Mouse (Mus musculus): ENCODE results near the gene Srp54b. TPM values are rescaled to one million over a fixed set of nuclear protein-coding genes. Genes with fewer than 3 reads are reported as not detected.
"Not testable (repeated sequence)": the region's sequence is repeated elsewhere in the genome, so short reads cannot be mapped to it uniquely, and the experiment has no call there.

Gene Srp54b
- 67.5 and 67.9 TPM in 2 replicates for polyA plus RNA-seq (2015; fragmentation: Nextera tagmentation; extraction: Ambion mirVana)

- H3K4me3 ChIP-seq (ENCODE audit: low read depth, low read length); H3K36me3 ChIP-seq (ENCODE audit: control insufficient read depth, insufficient read depth, low read length); H3K4me1 ChIP-seq (ENCODE audit: control insufficient read depth, insufficient read depth, low read length); H3K27me3 ChIP-seq (ENCODE audit: control insufficient read depth, insufficient read depth, low read depth, low read length); H3K4me2 ChIP-seq (ENCODE audit: low read length); H3K27ac ChIP-seq (ENCODE audit: low read length); H3K9ac ChIP-seq (ENCODE audit: low read depth, low read length); H3K9me3 ChIP-seq (replicated peaks; ENCODE audit: control insufficient read depth, low read length, poor library complexity, severe bottlenecking): not testable (repeated sequence)
- no CpG with 5 or more reads among the region's 57 CpGs for WGBS
- peak; percentile 99 for ATAC-seq
These were observed at the start of gene Srp54b for GRCm38 (mm10) chr12:55154559-55155448. Gene Srp54b (plus strand): TSS chr12:55155104.

DNA sequence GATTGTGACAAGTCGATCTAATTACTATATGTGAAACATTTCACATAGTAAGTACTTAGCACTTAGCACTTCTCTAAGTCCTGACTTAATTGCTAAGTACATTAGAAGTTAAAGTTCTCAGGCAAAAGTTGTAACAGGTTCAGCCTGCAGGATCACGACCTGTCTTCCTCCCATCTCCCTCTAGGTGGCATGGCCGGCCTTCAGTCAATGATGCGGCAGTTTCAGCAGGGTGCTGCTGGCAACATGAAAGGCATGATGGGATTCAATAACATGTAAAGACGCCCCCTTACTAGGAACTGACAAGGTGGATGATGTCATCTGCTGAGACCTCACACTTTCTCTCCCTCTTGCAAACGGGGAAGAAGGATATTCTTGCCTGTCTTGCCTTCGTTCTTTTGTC, 42.3 kb upstream of the Srp54b start:
- H3K36me3 ChIP-seq (ENCODE audit: control insufficient read depth, insufficient read depth, low read length); H3K9me3 ChIP-seq (replicated peaks; ENCODE audit: control insufficient read depth, low read length, poor library complexity, severe bottlenecking); H3K4me1 ChIP-seq (ENCODE audit: control insufficient read depth, insufficient read depth, low read length); H3K4me2 ChIP-seq (ENCODE audit: low read length); H3K27ac ChIP-seq (ENCODE audit: low read length); H3K27me3 ChIP-seq (ENCODE audit: control insufficient read depth, insufficient read depth, low read depth, low read length); ATAC-seq; H3K9ac ChIP-seq (ENCODE audit: low read depth, low read length); H3K4me3 ChIP-seq (ENCODE audit: low read depth, low read length): not testable (repeated sequence)
- WGBS, result no CpG with 5 or more reads among the region's 7 CpGs

GRCm38 (mm10) chr12:55124242-55124641, 30.7 kb upstream of the Srp54b start, which contains the start of gene Fam177a:
Gene Fam177a (plus strand): TSS chr12:55124469.
- not testable (repeated sequence) for H3K27ac ChIP-seq (ENCODE audit: low read length); H3K9ac ChIP-seq (ENCODE audit: low read depth, low read length); H3K4me3 ChIP-seq (ENCODE audit: low read depth, low read length); H3K4me2 ChIP-seq (ENCODE audit: low read length); H3K9me3 ChIP-seq (replicated peaks; ENCODE audit: control insufficient read depth, low read length, poor library complexity, severe bottlenecking); H3K36me3 ChIP-seq (ENCODE audit: control insufficient read depth, insufficient read depth, low read length); H3K4me1 ChIP-seq (ENCODE audit: control insufficient read depth, insufficient read depth, low read length); H3K27me3 ChIP-seq (ENCODE audit: control insufficient read depth, insufficient read depth, low read depth, low read length)
- ATAC-seq, result peak; percentile 98
- WGBS, result no CpG with 5 or more reads among the region's 40 CpGs

- not testable (repeated sequence) for H3K4me1 ChIP-seq (ENCODE audit: control insufficient read depth, insufficient read depth, low read length); H3K4me3 ChIP-seq (ENCODE audit: low read depth, low read length); H3K9me3 ChIP-seq (replicated peaks; ENCODE audit: control insufficient read depth, low read length, poor library complexity, severe bottlenecking); H3K36me3 ChIP-seq (ENCODE audit: control insufficient read depth, insufficient read depth, low read length); H3K9ac ChIP-seq (ENCODE audit: low read depth, low read length); H3K27me3 ChIP-seq (ENCODE audit: control insufficient read depth, insufficient read depth, low read depth, low read length); H3K27ac ChIP-seq (ENCODE audit: low read length); H3K4me2 ChIP-seq (ENCODE audit: low read length)
- WGBS, result no CpG with 5 or more reads among the region's 18 CpGs
- peak; percentile 73 for ATAC-seq
These were observed 30.2 kb upstream of the Srp54b start for GRCm38 (mm10) chr12:55124731-55125130.

DNA sequence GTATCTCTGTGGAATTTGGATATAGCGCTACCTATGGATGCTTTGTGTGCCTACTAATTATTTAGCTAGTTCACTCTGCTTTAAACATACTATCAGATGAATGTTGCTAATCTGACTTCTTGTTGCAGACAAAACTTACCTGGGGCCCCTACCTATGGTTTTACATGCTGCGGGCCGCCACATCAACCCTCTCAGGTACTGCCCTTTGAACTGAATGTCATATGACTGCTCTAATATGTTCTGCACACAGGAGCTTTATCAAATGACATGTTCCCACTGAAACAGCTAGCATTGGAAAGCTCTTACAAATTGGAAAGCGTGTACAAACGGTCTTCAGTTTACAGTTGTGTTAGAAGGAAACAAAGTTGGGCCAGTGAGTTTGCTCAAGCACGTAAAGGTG, 19.4 kb upstream of the Srp54b start:
- H3K9me3 ChIP-seq (replicated peaks; ENCODE audit: control insufficient read depth, low read length, poor library complexity, severe bottlenecking); H3K4me2 ChIP-seq (ENCODE audit: low read length); H3K4me1 ChIP-seq (ENCODE audit: control insufficient read depth, insufficient read depth, low read length); H3K27me3 ChIP-seq (ENCODE audit: control insufficient read depth, insufficient read depth, low read depth, low read length); H3K27ac ChIP-seq (ENCODE audit: low read length); ATAC-seq; H3K4me3 ChIP-seq (ENCODE audit: low read depth, low read length); H3K9ac ChIP-seq (ENCODE audit: low read depth, low read length); H3K36me3 ChIP-seq (ENCODE audit: control insufficient read depth, insufficient read depth, low read length): not testable (repeated sequence)
- WGBS, result no CpG with 5 or more reads among the region's 6 CpGs

- H3K27me3 ChIP-seq (ENCODE audit: control insufficient read depth, insufficient read depth, low read depth, low read length); H3K9ac ChIP-seq (ENCODE audit: low read depth, low read length); H3K9me3 ChIP-seq (replicated peaks; ENCODE audit: control insufficient read depth, low read length, poor library complexity, severe bottlenecking); H3K4me3 ChIP-seq (ENCODE audit: low read depth, low read length); ATAC-seq; H3K4me2 ChIP-seq (ENCODE audit: low read length); H3K36me3 ChIP-seq (ENCODE audit: control insufficient read depth, insufficient read depth, low read length); H3K27ac ChIP-seq (ENCODE audit: low read length); H3K4me1 ChIP-seq (ENCODE audit: control insufficient read depth, insufficient read depth, low read length): not testable (repeated sequence)
- no CpG with 5 or more reads among the region's 6 CpGs for WGBS
These were observed 17.0 kb upstream of the Srp54b start for GRCm38 (mm10) chr12:55137859-55138258.

- ATAC-seq; H3K27ac ChIP-seq (ENCODE audit: low read length); H3K4me3 ChIP-seq (ENCODE audit: low read depth, low read length); H3K9ac ChIP-seq (ENCODE audit: low read depth, low read length); H3K9me3 ChIP-seq (replicated peaks; ENCODE audit: control insufficient read depth, low read length, poor library complexity, severe bottlenecking); H3K4me1 ChIP-seq (ENCODE audit: control insufficient read depth, insufficient read depth, low read length); H3K36me3 ChIP-seq (ENCODE audit: control insufficient read depth, insufficient read depth, low read length); H3K27me3 ChIP-seq (ENCODE audit: control insufficient read depth, insufficient read depth, low read depth, low read length); H3K4me2 ChIP-seq (ENCODE audit: low read length): not testable (repeated sequence)
- 0% methylated on average over 8 of the region's 24 CpGs for WGBS
These were observed 512 bp downstream of the Srp54b start for GRCm38 (mm10) chr12:55155449-55155783.

GRCm38 (mm10) chr12:55167034-55167557, 12.2 kb downstream of the Srp54b start:
- ATAC-seq; H3K9ac ChIP-seq (ENCODE audit: low read depth, low read length); H3K4me2 ChIP-seq (ENCODE audit: low read length); H3K36me3 ChIP-seq (ENCODE audit: control insufficient read depth, insufficient read depth, low read length); H3K4me3 ChIP-seq (ENCODE audit: low read depth, low read length); H3K27ac ChIP-seq (ENCODE audit: low read length); H3K4me1 ChIP-seq (ENCODE audit: control insufficient read depth, insufficient read depth, low read length); H3K9me3 ChIP-seq (replicated peaks; ENCODE audit: control insufficient read depth, low read length, poor library complexity, severe bottlenecking); H3K27me3 ChIP-seq (ENCODE audit: control insufficient read depth, insufficient read depth, low read depth, low read length): not testable (repeated sequence)
- WGBS, result no CpG with 5 or more reads among the region's 7 CpGs

DNA sequence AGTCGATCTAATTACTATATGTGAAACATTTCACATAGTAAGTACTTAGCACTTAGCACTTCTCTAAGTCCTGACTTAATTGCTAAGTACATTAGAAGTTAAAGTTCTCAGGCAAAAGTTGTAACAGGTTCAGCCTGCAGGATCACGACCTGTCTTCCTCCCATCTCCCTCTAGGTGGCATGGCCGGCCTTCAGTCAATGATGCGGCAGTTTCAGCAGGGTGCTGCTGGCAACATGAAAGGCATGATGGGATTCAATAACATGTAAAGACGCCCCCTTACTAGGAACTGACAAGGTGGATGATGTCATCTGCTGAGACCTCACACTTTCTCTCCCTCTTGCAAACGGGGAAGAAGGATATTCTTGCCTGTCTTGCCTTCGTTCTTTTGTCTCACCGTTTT, 32.8 kb downstream of the Srp54b start:
- H3K4me2 ChIP-seq (ENCODE audit: low read length); H3K9ac ChIP-seq (ENCODE audit: low read depth, low read length); H3K4me1 ChIP-seq (ENCODE audit: control insufficient read depth, insufficient read depth, low read length); ATAC-seq; H3K4me3 ChIP-seq (ENCODE audit: low read depth, low read length); H3K36me3 ChIP-seq (ENCODE audit: control insufficient read depth, insufficient read depth, low read length); H3K9me3 ChIP-seq (replicated peaks; ENCODE audit: control insufficient read depth, low read length, poor library complexity, severe bottlenecking); H3K27ac ChIP-seq (ENCODE audit: low read length); H3K27me3 ChIP-seq (ENCODE audit: control insufficient read depth, insufficient read depth, low read depth, low read length): not testable (repeated sequence)
- WGBS, result no CpG with 5 or more reads among the region's 8 CpGs
